Mouse (Mus musculus): ENCODE measurements at regions not wholly inside any gene's neighbourhood (a gene's known extent, or its start where the extent isn't known, plus 50 kb on each side); places are given as distances from the start of the nearest gene placed in this dataset.

DNA sequence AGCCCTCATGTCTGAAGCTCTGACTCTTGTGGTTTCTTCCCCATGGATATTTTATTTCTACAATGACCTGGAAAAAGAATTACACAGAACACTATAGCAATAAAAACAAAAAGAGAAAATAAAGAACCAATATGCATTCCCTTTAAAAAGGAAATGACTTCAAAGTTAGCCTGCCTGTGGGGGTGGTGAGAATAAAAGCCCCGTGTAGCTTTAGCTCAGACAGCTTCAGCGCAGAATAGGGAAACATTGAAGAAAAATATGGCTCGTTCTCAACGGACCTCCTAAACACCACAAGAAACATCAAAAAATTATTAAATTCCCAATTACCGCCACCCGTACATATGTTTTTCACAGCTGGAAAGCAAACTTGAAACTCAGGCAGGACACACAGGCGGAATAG lies 198.7 kb downstream of the Pdcd6ip start:
- TF ChIP-seq CTCF (conservative IDR thresholded peaks at IDR 0.05; ENCODE audit: low read length): no peak
- TF ChIP-seq NANOG (IDR thresholded peaks at IDR 0.05; ENCODE audit: borderline replicate concordance, low read length): no peak
- no peak for TF ChIP-seq POU5F1 (IDR thresholded peaks at IDR 0.05; ENCODE audit: borderline replicate concordance, low read length)

Data from E14TG2a.4 (cell line).